Mouse (Mus musculus) limb, embryonic 11.5 days (tissue): ENCODE results near the gene Acvrl1. TPM values are rescaled to one million over a fixed set of nuclear protein-coding genes. Genes with fewer than 3 reads are reported as not detected.

Experiments used
- ATAC-seq: fragments of 200-750 bp; cut with Nextera tagmentation; 2 replicates; pipeline ENCODE4 v1.8.0; 2017; ENCODE audit warnings: low read depth; ENCODE audit not compliant: insufficient number of reproducible peaks, low FRiP score, low TSS enrichment
- DNase-seq: peaks from one replicate; pipeline ENCODE4 v3.0.0-alpha.2; 2015; ENCODE audit warnings: low spot score
- H3K27ac ChIP-seq: fragments of 300-500 bp; sonication (generic); replicated peaks from 2 replicates; pipeline ENCODE4 v1.5.1; 2014; ENCODE audit warnings: low read depth, mild to moderate bottlenecking, low read length
- H3K27me3 ChIP-seq: fragments of 300-500 bp; sonication (generic); 2 replicates; pipeline ENCODE4 v1.6.1; 2014; ENCODE audit warnings: mild to moderate bottlenecking, low read length, mixed read lengths; ENCODE audit not compliant: control insufficient read depth, insufficient read depth
- H3K36me3 ChIP-seq: fragments of 300-500 bp; sonication (generic); 2 replicates; pipeline ENCODE4 v1.6.1; 2014; ENCODE audit warnings: mild to moderate bottlenecking, low read length, moderate library complexity, mixed read lengths; ENCODE audit not compliant: control insufficient read depth, insufficient read depth
- H3K4me1 ChIP-seq: fragments of 300-500 bp; sonication (generic); 2 replicates; pipeline ENCODE4 v1.6.1; 2014; ENCODE audit warnings: low read length, mixed read lengths; ENCODE audit not compliant: control insufficient read depth, insufficient read depth
- H3K4me2 ChIP-seq: fragments of 300-500 bp; sonication (generic); 2 replicates; pipeline ENCODE4 v1.6.1; 2014; ENCODE audit warnings: low read depth, mild to moderate bottlenecking, moderate library complexity; ENCODE audit not compliant: severe bottlenecking
- H3K4me3 ChIP-seq: fragments of 300-500 bp; sonication (generic); 2 replicates; pipeline ENCODE4 v1.5.1; 2014; ENCODE audit warnings: low read depth, low read length
- H3K9ac ChIP-seq: fragments of 300-500 bp; sonication (generic); 2 replicates; pipeline ENCODE4 v1.6.1; 2014; ENCODE audit warnings: mild to moderate bottlenecking, low read length
- H3K9me3 ChIP-seq: fragments of 300-500 bp; sonication (generic); 2 replicates; pipeline ENCODE4 v1.6.1; 2016; ENCODE audit warnings: low read length; ENCODE audit not compliant: control insufficient read depth
- WGBS: fragments of 180-500 bp; shearing (Covaris S2); extraction: QIAGEN DNeasy Blood & Tissue Kit; methylation state at CpG from one replicate; pipeline ENCODE4 v1.1.7; 2014; 5-methylcytosine and 5-hydroxymethylcytosine counted together
- microRNA-seq: library from miRNA; unstranded; fragments of <30 nt; microRNA quantifications from one replicate; pipeline ENCODE4, GENCODE M21; 2016
- polyA plus RNA-seq: library from polyadenylated mRNA; unstranded; fragments of >200 nt; fragmentation: Nextera tagmentation; extraction: Ambion mirVana; gene quantifications from 2 replicates; pipeline ENCODE4 v1.2.1, GENCODE M21; 2014

The Acvrl1 gene
- polyA plus RNA-seq, 1 experiment from 2014 or later = 5.0 TPM

- H3K4me3 ChIP-seq = no peak overlapping the region
Measured at GRCm38 (mm10) chr15:101191459-101192259, 63.3 kb downstream of the Acvrl1 start.

GRCm38 (mm10) chr15:101192260-101192640 is 63.9 kb downstream of the Acvrl1 start:
- ATAC-seq (no peak), DNase-seq (no peak)
- Histone ChIP-seq H3K27ac (no peak overlapping the region), H3K9me3 (no peaks in the 10 kb centered on the region), H3K4me3 (no peak overlapping the region), H3K36me3 (peaks cover 20% of the 10 kb centered on the region), H3K9ac (no peak overlapping the region), H3K27me3 (no peaks in the 10 kb centered on the region), H3K4me1 (0 out of 2 replicates have a peak, but pooled peaks cover 6% of the 10 kb centered on the region), H3K4me2 (no peak overlapping the region)
- 63% methylated on average over 7 of the region's 7 CpGs for WGBS

More at GRCm38 (mm10) chr15:101191459-101192259, 63.3 kb downstream of the Acvrl1 start:
- 46% methylated on average over 13 of the region's 13 CpGs for WGBS
- Histone ChIP-seq H3K4me2 (no peak overlapping the region), H3K9ac (no peak overlapping the region), H3K36me3 (peaks cover 18% of the 10 kb centered on the region), H3K9me3 (no peaks in the 10 kb centered on the region), H3K27ac (no peak overlapping the region), H3K4me1 (0 out of 2 replicates have a peak, but pooled peaks cover 6% of the 10 kb centered on the region), H3K27me3 (no peaks in the 10 kb centered on the region)
- no peak for DNase-seq
- no peak for ATAC-seq

- peak overlapping the region; percentile 2; the same call in 1 of the 2 replicates for H3K9ac ChIP-seq
Measured at GRCm38 (mm10) chr15:101192651-101193050, 64.3 kb downstream of the Acvrl1 start.

GRCm38 (mm10) chr15:101193971-101194370 is 65.6 kb downstream of the Acvrl1 start:
- H3K36me3 ChIP-seq = peaks cover 20% of the 10 kb centered on the region
- H3K9ac ChIP-seq = no peak overlapping the region
- 97% methylated on average over 6 of the region's 6 CpGs for WGBS
- no peaks in the 10 kb centered on the region for H3K27me3 ChIP-seq
- DNase-seq (no peak), ATAC-seq (no peak)
- H3K27ac ChIP-seq = no peak overlapping the region
- 0 out of 2 replicates have a peak, but pooled peaks cover 6% of the 10 kb centered on the region for H3K4me1 ChIP-seq
- no peaks in the 10 kb centered on the region for H3K9me3 ChIP-seq
- H3K4me3 ChIP-seq = no peak overlapping the region
- no peak overlapping the region for H3K4me2 ChIP-seq

More at GRCm38 (mm10) chr15:101192651-101193050, 64.3 kb downstream of the Acvrl1 start:
- DNase-seq = no peak
- no peak overlapping the region for H3K27ac ChIP-seq
- H3K4me1 ChIP-seq = 0 out of 2 replicates have a peak, but pooled peaks cover 6% of the 10 kb centered on the region
- peaks cover 20% of the 10 kb centered on the region for H3K36me3 ChIP-seq
- no peak overlapping the region for H3K4me2 ChIP-seq
- H3K9me3 ChIP-seq = no peaks in the 10 kb centered on the region
- H3K4me3 ChIP-seq = no peak overlapping the region
- no peaks in the 10 kb centered on the region for H3K27me3 ChIP-seq
- ATAC-seq = no peak
- 89% methylated on average over 7 of the region's 7 CpGs for WGBS

Small RNAs within 50 kb of the gene (microRNA-seq; reads per million reads assigned to microRNA genes)
- 1.5 reads per million for gene Mir6962

Other genes starting within 250 kb of the Acvrl1 start
- gene Gm47841, start 81.1 kb upstream of the Acvrl1 start, polyA plus RNA-seq = not detected in 2 replicates
- gene Fignl2, start 50.0 kb upstream of the Acvrl1 start, polyA plus RNA-seq = 1.3 and 1.5 TPM in 2 replicates
- not detected in 2 replicates for gene Ankrd33, start 12.8 kb upstream of the Acvrl1 start, polyA plus RNA-seq
- 8.0 and 9.4 TPM in 2 replicates for gene Acvr1b, start 45.5 kb downstream of the Acvrl1 start, polyA plus RNA-seq
- 6.7 and 7.7 TPM in 2 replicates for gene Grasp, start 95.7 kb downstream of the Acvrl1 start, polyA plus RNA-seq
- 3.5 and 4.0 TPM in 2 replicates for gene Nr4a1, start 125.7 kb downstream of the Acvrl1 start, polyA plus RNA-seq
- gene Atg101, start 155.8 kb downstream of the Acvrl1 start, polyA plus RNA-seq = 68.2 and 73.1 TPM in 2 replicates
- 4.2 and 5.6 TPM in 2 replicates for gene 6030408B16Rik, start 164.7 kb downstream of the Acvrl1 start, polyA plus RNA-seq
- gene Krt80, start 241.6 kb downstream of the Acvrl1 start, polyA plus RNA-seq = 0.14 TPM in 1 of 2 replicates, not detected in the other